Mouse (Mus musculus) E14TG2a.4 (cell line): ENCODE measurements around the gene Hsd17b3.

Experiments used
- H3K27me3 ChIP-seq: 2 replicates; pipeline ENCODE4 v1.6.1; 2014; ENCODE audit warnings: low read length, control low read depth; ENCODE audit not compliant: insufficient read depth
- H3K36me3 ChIP-seq: 2 replicates; pipeline ENCODE4 v1.6.1; 2014; ENCODE audit warnings: low read length, control low read depth; ENCODE audit not compliant: insufficient read depth
- H3K4me1 ChIP-seq: replicated peaks from 2 replicates; pipeline ENCODE4 v1.6.1; 2014; ENCODE audit warnings: low read depth, low read length, control low read depth
- H3K4me3 ChIP-seq: replicated peaks from 2 replicates; pipeline ENCODE4 v1.5.1; 2014; ENCODE audit warnings: mild to moderate bottlenecking, low read length
- H3K9me3 ChIP-seq: 2 replicates; pipeline ENCODE4 v1.6.1; 2014; ENCODE audit warnings: low read length, control low read depth
- CTCF ChIP-seq: conservative IDR thresholded peaks from 2 replicates; pipeline ENCODE4 v1.5.1; 2014; ENCODE audit warnings: low read length
- NANOG ChIP-seq: IDR thresholded peaks from 2 replicates; pipeline ENCODE4 v1.6.1; 2014; ENCODE audit warnings: borderline replicate concordance, low read length, mixed read lengths
- POU5F1 ChIP-seq: IDR thresholded peaks from 2 replicates; pipeline ENCODE4 v1.6.1; 2014; ENCODE audit warnings: low read length, borderline replicate concordance

The Hsd17b3 gene

GRCm38 (mm10) chr13:64038114-64038513 is 50.9 kb downstream of the Hsd17b3 start:
- Histone ChIP-seq H3K36me3 (no peaks in the 10 kb centered on the region), H3K27me3 (no peaks in the 10 kb centered on the region), H3K9me3 (no peaks in the 10 kb centered on the region; the same call in none of the 2 replicates), H3K4me1 (peaks cover 49% of the 10 kb centered on the region), H3K4me3 (no peak overlapping the region)
- TF ChIP-seq POU5F1 (no peak), CTCF (peak; percentile 48)

GRCm38 (mm10) chr13:64036079-64037011 is 52.7 kb downstream of the Hsd17b3 start:
- TF ChIP-seq CTCF (peak; percentile 21), NANOG (no peak), POU5F1 (no peak)
- Histone ChIP-seq H3K4me1 (peaks cover 57% of the 10 kb centered on the region), H3K36me3 (no peaks in the 10 kb centered on the region), H3K27me3 (no peaks in the 10 kb centered on the region), H3K9me3 (peaks cover 10% of the 10 kb centered on the region), H3K4me3 (no peak overlapping the region)

- TF ChIP-seq POU5F1 (no peak), CTCF (no peak), NANOG (no peak)
- Histone ChIP-seq H3K9me3 (peaks cover 10% of the 10 kb centered on the region), H3K27me3 (no peaks in the 10 kb centered on the region), H3K36me3 (no peaks in the 10 kb centered on the region), H3K4me1 (peaks cover 64% of the 10 kb centered on the region), H3K4me3 (no peak overlapping the region)
These were observed 54.0 kb downstream of the Hsd17b3 start for GRCm38 (mm10) chr13:64035036-64035435.

GRCm38 (mm10) chr13:64033921-64034320 is 55.1 kb downstream of the Hsd17b3 start:
- Histone ChIP-seq H3K9me3 (peaks cover 10% of the 10 kb centered on the region), H3K27me3 (no peaks in the 10 kb centered on the region), H3K4me3 (no peak overlapping the region), H3K4me1 (peaks cover 61% of the 10 kb centered on the region), H3K36me3 (no peaks in the 10 kb centered on the region)
- no peak for TF ChIP-seq NANOG
- no peak for TF ChIP-seq POU5F1
- no peak for TF ChIP-seq CTCF

- Histone ChIP-seq H3K4me3 (no peak overlapping the region), H3K27me3 (no peaks in the 10 kb centered on the region), H3K4me1 (peaks cover 57% of the 10 kb centered on the region), H3K9me3 (peaks cover 10% of the 10 kb centered on the region), H3K36me3 (no peaks in the 10 kb centered on the region)
- no peak for TF ChIP-seq NANOG
- no peak for TF ChIP-seq CTCF
- TF ChIP-seq POU5F1: no peak
These were observed 55.8 kb downstream of the Hsd17b3 start for GRCm38 (mm10) chr13:64033181-64033580.

DNA sequence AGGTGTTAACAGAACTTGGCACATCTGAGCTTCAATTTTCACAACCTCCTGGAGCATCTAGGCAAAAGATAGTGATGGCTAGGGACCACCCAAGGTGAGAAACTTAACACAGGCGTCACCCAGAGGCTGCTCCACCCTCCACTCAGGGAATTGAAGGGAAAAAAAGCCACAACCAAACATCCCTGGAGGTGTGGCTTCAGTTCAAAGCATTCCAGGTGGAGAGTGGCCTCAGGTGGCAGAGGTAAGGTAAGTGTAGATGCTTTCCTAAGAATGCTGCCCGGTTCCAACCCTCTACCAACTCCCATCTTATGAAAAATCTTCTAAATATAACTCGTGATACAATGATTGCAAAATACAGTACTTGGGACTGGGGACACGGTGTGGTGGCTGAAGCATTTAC is 57.8 kb downstream of the Hsd17b3 start:
- Histone ChIP-seq H3K4me1 (peaks cover 41% of the 10 kb centered on the region), H3K27me3 (no peaks in the 10 kb centered on the region), H3K36me3 (no peaks in the 10 kb centered on the region), H3K9me3 (peaks cover 10% of the 10 kb centered on the region), H3K4me3 (no peak overlapping the region)
- TF ChIP-seq POU5F1 (no peak), CTCF (no peak), NANOG (no peak)

- Histone ChIP-seq H3K36me3 (no peaks in the 10 kb centered on the region), H3K4me1 (peaks cover 42% of the 10 kb centered on the region), H3K27me3 (no peaks in the 10 kb centered on the region), H3K4me3 (no peak overlapping the region), H3K9me3 (peaks cover 10% of the 10 kb centered on the region)
- TF ChIP-seq POU5F1 (no peak), CTCF (no peak), NANOG (no peak)
These were observed 58.2 kb downstream of the Hsd17b3 start for GRCm38 (mm10) chr13:64030792-64031191.

- no peaks in the 10 kb centered on the region for H3K27me3 ChIP-seq
- no peaks in the 10 kb centered on the region for H3K36me3 ChIP-seq
- peaks cover 54% of the 10 kb centered on the region for H3K4me1 ChIP-seq
- H3K4me3 ChIP-seq: no peak overlapping the region; the same call in 1 of the 2 replicates
- H3K9me3 ChIP-seq: no peaks in the 10 kb centered on the region
- TF ChIP-seq POU5F1: peak; percentile 80; the same call in 1 of the 2 replicates
- TF ChIP-seq CTCF: no peak
- peak; percentile 80 for TF ChIP-seq NANOG
These were observed 64.2 kb downstream of the Hsd17b3 start for GRCm38 (mm10) chr13:64024803-64025202.
